Mouse (Mus musculus): ENCODE results near the gene Eif3l.

Eif3l gene

GRCm38 (mm10) chr15:79140866-79141565, 66.0 kb downstream of the Eif3l start, which contains the start of the genes Polr2f and 1700088E04Rik:
TSS of gene Polr2f (plus strand) at chr15:79141009.
TSS of gene 1700088E04Rik (minus strand) at chr15:79141253.
- no peak for TF ChIP-seq GATA4 (IDR thresholded peaks at IDR 0.05; ENCODE audit: insufficient replicate concordance, low read length)

GRCm38 (mm10) chr15:79141566-79141917, 66.6 kb downstream of the Eif3l start:
- TF ChIP-seq GATA4 (IDR thresholded peaks at IDR 0.05; ENCODE audit: insufficient replicate concordance, low read length): no peak

DNA sequence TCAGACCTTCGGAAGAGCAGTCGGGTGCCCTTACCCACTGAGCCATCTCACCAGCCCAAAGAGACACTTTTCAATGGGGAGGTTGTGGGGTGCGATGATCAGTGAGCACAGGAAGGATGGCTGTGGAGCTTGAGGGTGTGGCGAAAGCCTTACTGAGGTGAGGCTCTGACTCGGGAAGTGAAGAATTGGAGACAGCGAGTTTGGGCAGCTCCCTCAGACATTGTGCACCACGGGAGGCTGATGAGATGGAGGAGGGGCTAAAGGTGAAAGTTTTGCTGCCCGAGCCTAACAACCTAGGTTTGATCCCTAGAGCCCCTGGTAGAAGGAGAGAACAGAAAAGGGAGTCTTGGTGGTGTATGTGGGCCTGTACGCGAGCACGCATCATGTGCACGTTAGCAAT, 68.3 kb downstream of the Eif3l start:
- no peak for TF ChIP-seq GATA4 (IDR thresholded peaks at IDR 0.05; ENCODE audit: insufficient replicate concordance, low read length)
